Mouse (Mus musculus) brain, embryonic 14.5 days (tissue): ENCODE measurements around the gene Eif4g3.
"Not testable (repeated sequence)": the region's sequence is repeated elsewhere in the genome, so short reads cannot be mapped to it uniquely, and the experiment has no call there.

ENCODE experiments used
- CTCF ChIP-seq: fragments of 200-500 bp; IDR thresholded peaks from 2 replicates; pipeline ENCODE4 v1.5.1; 2012; ENCODE audit warnings: inconsistent platforms, mild to moderate bottlenecking, moderate library complexity, borderline replicate concordance; ENCODE audit not compliant: insufficient read depth, insufficient read length; ENCODE audit errors: extremely low read depth
- POLR2A ChIP-seq: fragments of 200-500 bp; IDR thresholded peaks from 2 replicates; pipeline ENCODE4 v1.6.1; 2012; ENCODE audit warnings: mild to moderate bottlenecking, inconsistent platforms, borderline replicate concordance; ENCODE audit not compliant: poor library complexity, insufficient read depth, insufficient read length, severe bottlenecking; ENCODE audit errors: extremely low read depth

DNA sequence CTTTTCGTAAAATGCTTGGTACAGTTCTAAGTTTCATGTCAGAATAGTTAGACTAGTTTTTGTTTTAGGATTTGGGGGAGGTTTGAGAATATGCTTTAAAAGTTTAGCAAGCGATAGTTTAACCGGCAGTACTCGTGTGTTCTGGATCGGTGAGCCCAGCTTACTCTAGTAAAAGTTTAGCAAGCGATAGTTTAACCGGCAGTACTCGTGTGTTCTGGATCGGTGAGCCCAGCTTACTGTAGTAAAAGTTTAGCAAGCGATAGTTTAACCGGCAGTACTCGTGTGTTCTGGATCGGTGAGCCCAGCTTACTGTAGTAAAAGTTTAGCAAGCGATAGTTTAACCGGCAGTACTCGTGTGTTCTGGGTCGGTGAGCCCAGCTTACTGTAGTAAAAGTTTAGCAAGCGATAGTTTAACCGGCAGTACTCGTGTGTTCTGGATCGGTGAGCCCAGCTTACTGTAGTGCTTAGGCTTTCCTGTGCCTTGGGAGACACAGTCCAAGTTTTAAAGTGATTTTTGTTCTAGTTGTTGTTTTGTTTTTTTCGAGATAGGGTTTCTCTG, 64.5 kb downstream of the Eif4g3 start:
- not testable (repeated sequence) for TF ChIP-seq CTCF, POLR2A
